Mouse (Mus musculus) lung, postnatal 0 days (tissue): ENCODE measurements around the gene Plscr2.

Source experiments
- CTCF ChIP-seq: IDR thresholded peaks from 2 replicates; pipeline ENCODE4 v1.5.1; 2016; ENCODE audit warnings: antibody characterized with exemption, mild to moderate bottlenecking
- EP300 ChIP-seq: IDR thresholded peaks from 2 replicates; pipeline ENCODE4 v1.6.1; 2016; ENCODE audit warnings: antibody characterized with exemption, mild to moderate bottlenecking, control low read depth

GRCm38 (mm10) chr9:92253585-92254321, 21.6 kb upstream of the Plscr2 start:
- TF ChIP-seq CTCF = no peak
- TF ChIP-seq EP300 = no peak
